9 mouse cellular contexts compared by ENCODE assay signal in genomic region chr1:134332770-134333271, GRCm38 (mm10). TPM values are rescaled to one million over a fixed set of nuclear protein-coding genes. Genes with fewer than 3 reads are reported as not detected.
DNase-seq lines count a peak whose midpoint lies in the region; ATAC-seq lines count a peak whose summit lies in the region.
"Had no signal": no experiment of that assay in that cellular context is flagged by ENCODE, and none has a peak within 500 bp of the region (broad histone marks: within the 10 kb centered on the region; RNA-seq: fewer than 3 reads in every experiment).

Gene Ppfia4, minus strand, starts transcription at chr1:134332928.

- H3K27ac ChIP-seq in kidney, embryonic 16.5 days (ENCODE audit: low read length): no peak within 1 kb of the TSS
- H3K27ac ChIP-seq in forebrain, embryonic 16.5 days (ENCODE audit: low read length): no peak within 1 kb of the TSS
- H3K27ac ChIP-seq in neural tube, embryonic 14.5 days (ENCODE audit: low read depth, low read length): no peak within 1 kb of the TSS
- H3K27ac ChIP-seq: midbrain, embryonic 12.5 days had no signal

- H3K4me3 ChIP-seq in kidney, embryonic 16.5 days (ENCODE audit: low read length): no peak within 1 kb of the TSS
- no peak within 1 kb of the TSS for H3K4me3 ChIP-seq in forebrain, embryonic 16.5 days (replicated peaks; ENCODE audit: low read length)
- no peak within 1 kb of the TSS for H3K4me3 ChIP-seq in neural tube, embryonic 14.5 days (ENCODE audit: low read depth, low read length)
- H3K4me3 ChIP-seq: midbrain, embryonic 12.5 days had no signal

- peak; percentile 47; the same call in 1 of the 2 replicates for ATAC-seq in kidney, embryonic 16.5 days (ENCODE audit: low FRiP score, low TSS enrichment)
- ATAC-seq in forebrain, embryonic 16.5 days: peak; percentile 65
- peak; percentile 57; the same call in 1 of the 2 replicates for ATAC-seq in neural tube, embryonic 14.5 days (ENCODE audit: low read depth)

- H3K36me3 ChIP-seq in kidney, embryonic 16.5 days (ENCODE audit: insufficient read depth, low read length): no peaks in the 10 kb centered on the region
- no peaks in the 10 kb centered on the region for H3K36me3 ChIP-seq in forebrain, embryonic 16.5 days (ENCODE audit: control insufficient read depth, insufficient read depth)
- no peaks in the 10 kb centered on the region for H3K36me3 ChIP-seq in neural tube, embryonic 14.5 days (ENCODE audit: control insufficient read depth, insufficient read depth, low read length)
- H3K36me3 ChIP-seq: midbrain, embryonic 12.5 days had no signal

- no peak within 1 kb of the TSS for H3K9ac ChIP-seq in kidney, embryonic 16.5 days (replicated peaks; ENCODE audit: low read length)
- no peak within 1 kb of the TSS for H3K9ac ChIP-seq in forebrain, embryonic 16.5 days (replicated peaks; ENCODE audit: low read depth, low read length)
- no peak within 1 kb of the TSS for H3K9ac ChIP-seq in neural tube, embryonic 14.5 days (replicated peaks; ENCODE audit: low read depth, low read length)
- H3K9ac ChIP-seq: midbrain, embryonic 12.5 days had no signal

- no peaks in the 10 kb centered on the region for H3K9me3 ChIP-seq in kidney, embryonic 16.5 days (ENCODE audit: low read length)
- no peaks in the 10 kb centered on the region for H3K9me3 ChIP-seq in forebrain, embryonic 16.5 days (ENCODE audit: control insufficient read depth, low read length)
- H3K9me3 ChIP-seq in neural tube, embryonic 14.5 days (ENCODE audit: control insufficient read depth, low read length): no peaks in the 10 kb centered on the region
- H3K9me3 ChIP-seq: midbrain, embryonic 12.5 days had no signal

- peaks cover 10% of the 10 kb centered on the region for H3K4me1 ChIP-seq in kidney, embryonic 16.5 days (ENCODE audit: insufficient read depth, low read length)
- peaks cover 11% of the 10 kb centered on the region for H3K4me1 ChIP-seq in forebrain, embryonic 16.5 days (replicated peaks; ENCODE audit: control insufficient read depth, insufficient read depth, low read length)
- H3K4me1 ChIP-seq in neural tube, embryonic 14.5 days (ENCODE audit: control insufficient read depth, insufficient read depth, low read length): no peaks in the 10 kb centered on the region
- H3K4me1 ChIP-seq: midbrain, embryonic 12.5 days had no signal

- no peak within 1 kb of the TSS for H3K4me2 ChIP-seq in kidney, embryonic 16.5 days (replicated peaks; ENCODE audit: low read depth, low read length)
- H3K4me2 ChIP-seq in forebrain, embryonic 16.5 days (ENCODE audit: low read length): no peak within 1 kb of the TSS
- H3K4me2 ChIP-seq in neural tube, embryonic 14.5 days (ENCODE audit: low read depth, low read length): 0 out of 2 replicates have a peak within 1 kb of the TSS, but pooled peaks have one; percentile 4
- H3K4me2 ChIP-seq: midbrain, embryonic 12.5 days had no signal

- DNase-seq in kidney, adult 11 months: no peak
- DNase-seq in NIH3T3 (ENCODE audit: low read depth): peak; percentile 93
- DNase-seq in heart, postnatal 14 days: peak; percentile 52 to 70
- DNase-seq in left cerebral cortex, postnatal 14 days (ENCODE audit: low spot score in 2 of 2): peak; percentile 75 to 89
- DNase-seq in embryo, embryonic 9.5 days (ENCODE audit: extremely low spot score): no peak

- intact Hi-C loops in heart, postnatal 14 days (cut with DNase I): loop anchor here (1.0 to 5.0 kb wide), 3 partner anchors 182 to 281 kb away; no protein-coding TSS in a partner anchor
- intact Hi-C loops in left cerebral cortex, postnatal 14 days (cut with DNase I): loop anchor here (2.0 to 5.0 kb wide), 4 partner anchors 91 to 211 kb away; no protein-coding TSS in a partner anchor

- WGBS in kidney, embryonic 16.5 days: 48% methylated on average over 13 of the region's 13 CpGs
- WGBS in forebrain, embryonic 16.5 days: 37% methylated on average over 13 of the region's 13 CpGs
- WGBS in neural tube, embryonic 14.5 days: 62% methylated on average over 12 of the region's 13 CpGs

- H3K27me3 ChIP-seq in kidney, embryonic 16.5 days (ENCODE audit: insufficient read depth, low read length): no peaks in the 10 kb centered on the region
- no peaks in the 10 kb centered on the region for H3K27me3 ChIP-seq in forebrain, embryonic 16.5 days (replicated peaks; ENCODE audit: control insufficient read depth, insufficient read depth, low read length)
- H3K27me3 ChIP-seq in neural tube, embryonic 14.5 days (ENCODE audit: control insufficient read depth, insufficient read depth, low read length): no peaks in the 10 kb centered on the region

RNA-seq across cellular contexts. Expression of gene Ppfia4, which starts in this region (rescaled TPM):
- 3.6 and 3.9 TPM in 2 replicates for polyA plus RNA-seq in kidney, embryonic 16.5 days (2015; fragmentation: Nextera tagmentation; extraction: Ambion mirVana)
- 11.1 and 16.4 TPM in 2 replicates for polyA plus RNA-seq in forebrain, embryonic 16.5 days (2015; fragmentation: Nextera tagmentation; extraction: Ambion mirVana)
- total RNA-seq in heart, postnatal 14 days (2021): 1 to 10 TPM; 2.8 to 3.5 TPM
- 10 to 100 TPM; 55.0 to 61.6 TPM for total RNA-seq in left cerebral cortex, postnatal 14 days (2021)
- polyA plus RNA-seq in neural tube, embryonic 14.5 days (2014; fragmentation: Nextera tagmentation; extraction: Ambion mirVana): 22.4 and 24.2 TPM in 2 replicates

Comparison
In these comparisons a context has a peak if more than half of its experiments do, and no peak if none do; other contexts are left out.
1. RNA of gene Ppfia4 (total RNA-seq): 55.0 to 61.6 TPM in left cerebral cortex, postnatal 14 days; 2.8 to 3.5 TPM in heart, postnatal 14 days; every median in the first group is over 10 times any median in the second.
2. DNase-seq: peak in NIH3T3 (single experiment), heart, postnatal 14 days (2 of 2) and left cerebral cortex, postnatal 14 days (2 of 2); none in kidney, adult 11 months (single experiment) and embryo, embryonic 9.5 days (single experiment).
3. Peak in every context shown above with its lines, with median percentiles within 50 percentile points of each other: ATAC-seq.